Mouse (Mus musculus): Measurements from ENCODE around the gene Cacng8. TPM values are rescaled to one million over a fixed set of nuclear protein-coding genes. Genes with fewer than 3 reads are reported as not detected.

The Cacng8 gene
- polyA plus RNA-seq, 1 experiment from 2014 or later: 0.73 TPM

Small RNA genes within 50 kb of the gene (microRNA-seq; reads per million reads assigned to microRNA genes)
- gene Gm23450 (ENCODE audit: borderline number of aligned reads): 3.3 reads per million

Other genes starting within 250 kb of the Cacng8 start
- gene AU018091, start 221.5 kb upstream of the Cacng8 start, polyA plus RNA-seq (2015; fragmentation: Nextera tagmentation; extraction: Ambion mirVana): not detected in 2 replicates
- gene Nlrp12, start 140.9 kb upstream of the Cacng8 start, polyA plus RNA-seq (2015; fragmentation: Nextera tagmentation; extraction: Ambion mirVana): 0.03 TPM in 1 of 2 replicates, not detected in the other
- 11.6 and 12.1 TPM in 2 replicates for gene Myadm, start 101.6 kb upstream of the Cacng8 start, polyA plus RNA-seq (2015; fragmentation: Nextera tagmentation; extraction: Ambion mirVana)
- gene Prkcg, start 101.5 kb upstream of the Cacng8 start, polyA plus RNA-seq (2015; fragmentation: Nextera tagmentation; extraction: Ambion mirVana): 0.59 TPM in 1 of 2 replicates, not detected in the other
- 0.09 and 0.27 TPM in 2 replicates for gene Cacng7, start 57.7 kb upstream of the Cacng8 start, polyA plus RNA-seq (2015; fragmentation: Nextera tagmentation; extraction: Ambion mirVana)
- 0.13 and 0.26 TPM in 2 replicates for gene Cacng6, start 33.5 kb downstream of the Cacng8 start, polyA plus RNA-seq (2015; fragmentation: Nextera tagmentation; extraction: Ambion mirVana)
- 0.21 and 0.39 TPM in 2 replicates for gene Tarm1, start 111.9 kb downstream of the Cacng8 start, polyA plus RNA-seq (2015; fragmentation: Nextera tagmentation; extraction: Ambion mirVana)
- 0.09 TPM in 1 of 2 replicates, not detected in the other for gene Oscar, start 225.5 kb downstream of the Cacng8 start, polyA plus RNA-seq (2015; fragmentation: Nextera tagmentation; extraction: Ambion mirVana)
- gene Ndufa3, start 226.7 kb downstream of the Cacng8 start, polyA plus RNA-seq (2015; fragmentation: Nextera tagmentation; extraction: Ambion mirVana): 523 and 568 TPM in 2 replicates
- 20.8 and 28.9 TPM in 2 replicates for gene Tfpt, start 239.2 kb downstream of the Cacng8 start, polyA plus RNA-seq (2015; fragmentation: Nextera tagmentation; extraction: Ambion mirVana)
- gene Prpf31, start 239.3 kb downstream of the Cacng8 start, polyA plus RNA-seq (2015; fragmentation: Nextera tagmentation; extraction: Ambion mirVana): 88.2 and 93.1 TPM in 2 replicates

Data from thymus, postnatal 0 days (tissue).